Mouse (Mus musculus): ENCODE results near the gene Hmox2.
"Not testable (repeated sequence)": the region's sequence is repeated elsewhere in the genome, so short reads cannot be mapped to it uniquely, and the experiment has no call there.

The Hmox2 gene

DNA sequence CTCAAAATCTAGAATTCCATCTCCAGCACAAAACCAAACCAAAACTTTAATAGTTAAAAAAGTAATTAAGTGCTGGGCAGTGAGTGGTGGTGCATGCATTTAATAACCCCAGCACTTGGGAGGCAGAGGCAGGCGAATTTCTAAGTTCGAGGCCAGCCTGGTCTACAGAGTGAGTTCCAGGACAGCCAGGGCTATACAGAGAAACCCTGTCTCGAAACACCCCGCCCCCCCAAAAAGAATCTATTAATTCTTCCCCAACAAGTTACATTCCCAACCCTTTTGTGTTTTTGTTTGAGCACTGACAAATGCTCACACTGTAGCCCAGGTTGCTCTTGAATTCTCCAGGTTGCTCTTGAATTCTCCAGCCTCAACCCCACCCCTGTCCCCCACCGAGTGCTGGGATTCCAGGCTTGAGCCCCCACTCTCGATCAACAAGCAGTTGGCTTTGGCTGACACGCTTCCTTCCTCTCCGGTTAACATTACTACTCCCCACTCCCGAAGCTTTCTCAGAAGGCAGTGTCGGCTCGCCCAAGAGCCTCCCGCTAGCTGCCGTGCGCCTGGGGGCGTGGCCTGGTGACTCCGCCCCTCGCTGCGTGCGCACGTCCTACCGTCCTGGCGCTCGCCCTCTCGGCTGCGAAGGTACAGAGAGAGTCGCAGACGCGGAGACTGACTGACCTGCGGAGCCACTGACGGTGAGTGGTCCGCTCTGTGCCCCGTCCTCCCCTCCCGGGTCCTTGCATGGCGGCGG lies at the start of gene Hmox2:
Gene Hmox2, plus strand, starts transcription at position 582 of the 748 bp plus-strand sequence.
- peak; percentile 97 to 98 for DNase-seq

DNA sequence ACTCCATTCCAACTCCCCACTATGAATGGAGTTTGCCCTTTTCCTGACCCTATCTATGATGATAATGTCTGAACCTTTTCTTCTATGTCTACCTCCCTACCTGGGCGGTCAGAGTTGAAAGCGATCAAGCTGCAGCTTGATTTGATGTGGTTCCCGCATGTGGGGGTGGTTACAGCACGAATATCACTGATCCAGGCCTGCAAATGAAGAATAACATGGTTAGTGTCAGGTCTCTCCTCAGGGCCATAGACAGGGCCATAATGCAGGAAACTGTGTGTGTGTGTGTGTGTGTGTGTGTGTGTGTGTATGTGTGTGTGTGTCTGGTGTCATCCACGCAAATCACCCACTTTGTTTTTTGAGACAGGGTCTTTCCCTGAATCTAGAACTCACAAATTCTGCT lies 49.3 kb upstream of the Hmox2 start:
- DNase-seq: no peak

DNA sequence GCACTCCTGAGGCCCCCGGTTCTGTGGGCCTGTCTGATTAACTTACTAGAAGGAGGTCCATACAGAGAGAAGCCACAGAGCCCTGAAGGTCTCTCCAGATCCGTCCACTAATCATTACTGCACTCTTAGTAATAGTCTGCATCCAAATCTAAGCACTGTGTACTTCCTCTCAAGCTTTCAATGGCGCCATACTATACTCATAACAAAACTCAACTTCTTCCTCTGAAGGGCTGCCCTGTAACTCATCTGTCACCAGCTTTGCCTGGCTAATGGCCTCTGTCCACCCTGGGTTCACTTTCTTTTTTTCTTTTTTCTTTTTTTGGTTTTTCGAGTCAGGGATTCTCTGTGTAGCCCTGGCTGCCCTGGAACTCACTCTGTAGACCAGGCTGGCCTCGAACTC lies 48.1 kb upstream of the Hmox2 start:
- no peak for DNase-seq

DNA sequence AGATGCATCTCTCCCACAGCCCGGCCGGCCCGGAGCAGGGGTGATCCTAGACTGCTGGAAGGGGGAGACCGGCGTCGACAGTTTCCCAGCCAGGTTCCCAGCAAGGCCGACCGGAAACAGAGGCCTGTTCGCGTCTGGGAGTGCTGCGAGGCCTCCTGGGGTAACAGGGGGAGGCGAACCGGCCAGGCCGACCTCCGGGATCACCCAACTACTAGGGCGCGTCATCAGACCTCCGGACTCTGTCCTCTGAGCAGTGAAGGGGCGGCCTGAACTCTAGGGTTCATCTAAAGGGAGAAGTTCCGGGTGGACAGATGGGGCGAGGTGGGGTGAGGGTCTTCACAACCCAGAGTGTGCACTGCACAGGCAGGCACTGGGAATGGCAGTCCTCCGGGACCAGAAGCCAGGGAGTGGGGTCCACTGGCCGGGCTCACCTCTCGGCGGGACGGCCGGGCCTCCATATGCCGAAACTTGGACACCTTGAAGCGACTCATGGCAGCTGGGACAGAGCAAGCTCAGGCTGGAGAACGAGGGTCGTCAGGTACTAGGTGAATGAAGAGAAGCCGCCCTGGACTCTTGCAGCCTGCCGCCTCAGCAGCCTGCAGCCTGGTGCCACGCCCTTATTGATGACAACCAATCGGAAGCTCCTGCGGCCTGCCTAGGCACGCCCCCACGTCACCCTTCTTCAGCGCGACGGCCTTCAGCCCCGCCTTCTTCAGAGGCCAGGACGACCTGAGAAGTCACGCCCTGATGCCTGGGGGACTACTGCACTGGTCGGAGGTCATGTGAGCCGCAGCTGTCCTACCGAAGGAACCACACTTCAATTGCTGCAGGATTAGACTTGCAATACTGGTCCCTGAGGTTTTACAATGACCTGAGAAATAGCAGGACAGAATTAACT lies 46.8 kb upstream of the Hmox2 start, which contains the start of gene Coro7:
Gene Coro7, minus strand, starts transcription at position 657 of the 898 bp plus-strand sequence.
- DNase-seq: peak; percentile 92 to 95

DNA sequence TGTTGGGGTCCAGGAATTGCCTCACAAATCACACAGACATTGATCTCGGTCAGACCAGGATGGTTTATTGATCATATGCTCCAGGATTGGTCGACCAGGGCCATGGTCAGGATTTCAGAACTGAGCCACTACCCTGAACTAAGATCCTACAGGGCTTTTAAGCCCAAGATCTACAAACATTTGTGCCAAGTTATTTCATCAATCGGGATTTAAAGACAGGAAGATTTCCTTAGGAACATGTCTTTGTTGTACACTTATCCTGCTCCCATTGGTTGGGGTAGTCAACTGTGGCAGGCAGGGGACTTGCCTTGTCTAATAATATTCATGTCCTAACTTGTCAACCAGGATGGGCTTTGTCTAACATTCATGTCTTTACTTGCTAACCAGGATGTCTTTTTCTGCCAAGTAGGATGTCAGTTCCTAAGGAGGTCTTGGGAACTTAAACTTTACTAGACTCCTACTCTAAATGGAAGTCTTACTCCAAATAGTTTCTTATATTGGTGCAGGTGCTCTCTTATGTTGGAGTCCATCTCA lies 45.2 kb upstream of the Hmox2 start:
- not testable (repeated sequence) for DNase-seq

DNA sequence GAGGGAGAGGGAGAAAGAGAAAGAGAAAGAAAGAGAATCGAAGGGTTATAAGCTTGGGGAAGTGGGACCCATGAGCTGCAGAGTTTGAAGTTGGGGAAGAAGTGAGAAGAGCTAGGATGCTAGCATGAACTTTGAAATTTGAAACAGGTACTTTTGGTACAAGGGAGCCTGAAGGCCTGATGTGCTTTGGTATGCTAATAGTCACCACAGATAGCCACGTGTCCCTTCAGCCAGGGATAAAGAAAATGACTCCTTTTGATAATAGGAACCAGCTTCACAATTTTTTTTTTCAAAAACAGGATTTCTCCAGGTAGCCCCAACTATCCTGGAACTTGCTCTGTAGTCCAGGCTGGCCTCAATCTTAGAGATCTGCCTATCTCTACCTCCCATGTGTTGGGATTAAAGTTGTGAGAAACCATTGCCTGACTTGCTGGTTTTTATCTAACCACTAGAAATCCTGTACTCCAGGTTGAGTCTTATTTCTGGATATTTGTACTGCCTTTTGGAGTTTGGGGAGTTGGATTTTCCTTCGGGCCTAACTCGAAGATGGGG lies 43.5 kb upstream of the Hmox2 start:
- DNase-seq: no peak

DNA sequence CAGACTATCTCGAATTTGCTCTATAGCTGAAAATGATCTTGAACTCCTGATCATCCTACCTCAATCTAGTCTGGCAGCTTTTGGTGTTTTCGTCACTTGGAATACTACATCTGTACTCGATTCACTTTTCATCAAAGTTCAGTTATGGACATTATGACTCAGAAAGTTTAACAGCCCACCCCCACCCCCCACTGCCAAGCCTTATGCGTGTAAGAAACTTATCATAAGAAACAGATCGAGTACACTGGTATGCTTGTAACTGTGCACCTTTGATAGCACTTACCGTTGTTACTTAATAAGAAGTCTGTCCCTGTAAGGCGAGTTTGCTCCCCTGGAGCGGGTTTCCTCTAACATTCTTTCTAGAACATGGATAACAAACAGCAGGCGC lies 43.0 kb upstream of the Hmox2 start:
- no peak for DNase-seq

DNA sequence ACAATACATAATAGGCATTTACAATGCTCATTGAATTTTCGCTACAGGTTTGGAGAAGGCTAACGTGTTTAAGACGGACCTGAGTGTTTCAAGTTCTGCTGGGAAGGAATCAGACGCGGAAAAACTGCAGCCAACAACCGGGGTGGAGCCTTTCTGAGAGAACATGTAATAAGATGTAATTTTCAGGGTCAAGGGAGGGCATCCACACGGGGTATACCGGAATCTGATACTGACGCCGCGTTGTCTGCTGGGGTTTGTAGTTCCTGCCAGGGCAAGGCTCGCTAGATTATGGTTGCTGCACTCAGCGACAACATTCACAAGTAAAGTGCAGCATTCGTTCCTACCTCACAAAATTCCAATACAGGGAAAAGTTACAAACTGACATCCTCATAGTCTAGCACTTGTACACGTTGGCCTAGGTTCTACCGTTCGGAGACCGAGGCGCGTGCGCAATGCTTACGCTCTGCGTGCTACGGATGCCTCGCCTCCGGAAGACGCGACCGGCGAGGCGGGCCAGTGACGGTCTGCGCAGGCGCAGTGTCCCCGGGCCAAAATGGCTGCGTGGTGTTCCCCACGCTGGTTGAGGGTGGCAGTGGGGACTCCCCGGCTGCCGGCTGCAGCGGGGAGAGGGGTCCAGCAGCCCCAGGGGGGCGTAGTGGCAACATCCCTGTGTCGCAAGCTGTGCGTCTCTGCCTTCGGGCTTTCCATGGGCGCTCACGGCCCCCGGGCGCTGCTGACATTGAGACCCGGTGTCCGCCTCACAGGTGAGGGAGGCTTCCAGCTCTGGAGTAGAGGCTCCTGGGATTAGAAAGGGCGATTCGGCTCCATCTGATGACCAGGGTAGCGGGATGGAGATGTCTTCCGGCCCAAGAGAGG lies 42.3 kb upstream of the Hmox2 start:
- peak; percentile 99 for DNase-seq

DNA sequence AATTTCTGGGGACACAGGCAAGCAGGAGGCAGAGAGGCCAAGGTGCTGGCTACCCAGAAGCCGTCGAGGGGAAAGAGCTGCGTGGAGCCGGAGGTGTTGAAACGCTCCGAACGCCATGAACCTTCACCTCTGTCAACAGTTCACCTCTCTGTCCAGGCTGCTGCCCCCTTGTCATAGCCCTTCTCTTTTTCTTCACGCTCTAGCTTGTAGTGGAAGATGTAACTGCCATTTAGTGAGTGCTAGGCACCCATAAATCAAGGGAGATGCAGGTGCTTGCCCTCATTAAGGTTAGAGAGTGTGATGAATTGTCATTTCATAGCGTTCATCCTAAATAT lies 41.7 kb upstream of the Hmox2 start:
- no peak for DNase-seq

DNA sequence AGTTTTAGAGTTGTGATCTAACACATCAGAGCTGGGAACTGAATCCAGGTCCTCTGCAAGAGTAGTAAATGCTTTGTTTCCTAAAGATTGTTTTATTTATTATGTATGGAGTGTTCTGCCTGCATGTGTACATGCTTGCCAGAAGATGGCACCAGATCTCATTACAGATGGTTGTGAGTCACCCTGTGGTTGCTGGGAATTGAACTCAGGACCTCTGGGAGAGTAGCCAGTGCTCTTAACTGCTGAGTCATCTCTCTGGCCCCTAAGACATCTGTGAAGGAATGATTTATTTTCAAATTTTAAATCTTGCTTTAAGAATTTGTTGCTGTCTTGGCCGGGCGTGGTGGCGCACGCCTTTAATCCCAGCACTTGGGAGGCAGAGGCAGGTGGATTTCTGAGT lies 36.8 kb upstream of the Hmox2 start:
- DNase-seq: not testable (repeated sequence)

DNA sequence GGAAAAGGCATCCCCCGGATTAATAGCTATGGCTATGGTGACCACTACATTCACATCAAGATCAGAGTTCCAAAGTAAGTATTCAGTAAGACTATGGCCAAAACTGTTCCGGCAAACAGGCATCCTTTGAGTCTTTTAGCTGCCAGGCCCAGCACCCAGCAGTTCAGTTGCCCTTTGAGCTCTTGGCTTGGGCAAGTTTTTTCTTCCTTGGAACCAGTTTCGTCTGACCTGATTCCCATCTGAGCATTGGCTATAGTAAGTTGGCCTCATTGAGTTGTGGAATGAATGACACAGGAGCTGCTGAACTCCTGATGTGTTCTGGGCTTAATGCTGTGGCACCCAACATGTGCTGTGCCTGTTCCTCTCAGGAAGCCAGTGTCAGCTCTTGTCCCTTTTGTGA lies 24.9 kb upstream of the Hmox2 start:
- no peak for DNase-seq

DNA sequence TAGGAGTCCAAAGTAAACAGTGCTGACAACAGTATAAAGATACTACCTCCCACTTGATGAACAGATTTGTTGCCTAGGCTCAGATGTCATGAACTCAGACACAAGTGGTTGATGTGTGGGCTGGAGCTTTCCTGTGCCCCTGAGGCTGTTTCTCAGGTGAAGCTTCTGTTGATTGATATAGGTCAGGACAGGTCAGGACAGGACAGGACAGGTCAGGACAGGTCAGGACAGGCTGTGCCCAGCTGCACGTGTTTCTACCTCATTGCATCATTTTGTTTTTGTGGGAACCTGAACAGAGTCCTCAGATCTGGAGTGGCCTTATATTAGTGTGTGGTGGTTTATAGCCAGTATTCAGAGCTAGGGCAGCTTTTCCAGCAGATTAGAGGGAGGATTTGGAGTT lies 23.5 kb upstream of the Hmox2 start:
- DNase-seq: no peak

DNA sequence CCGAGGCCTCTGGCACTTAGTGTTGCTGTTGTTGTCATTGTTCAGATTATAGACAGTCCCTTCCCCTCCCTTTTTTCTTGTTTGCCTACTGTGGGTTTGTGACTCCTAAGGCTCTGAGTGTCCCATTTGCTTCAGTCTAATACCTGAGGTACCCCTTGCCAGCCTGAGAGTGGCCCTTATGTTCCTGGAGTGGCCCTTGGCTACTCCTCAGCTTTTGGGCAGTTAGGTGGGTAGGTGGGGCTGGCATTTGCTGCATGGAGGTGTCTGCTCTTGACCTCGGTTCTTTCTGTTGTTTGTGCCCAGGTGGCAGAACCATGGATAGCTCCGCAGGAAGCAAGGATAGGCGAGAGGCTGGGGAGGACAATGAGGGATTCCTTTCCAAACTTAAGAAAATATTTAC lies 20.6 kb upstream of the Hmox2 start:
- DNase-seq: no peak

DNA sequence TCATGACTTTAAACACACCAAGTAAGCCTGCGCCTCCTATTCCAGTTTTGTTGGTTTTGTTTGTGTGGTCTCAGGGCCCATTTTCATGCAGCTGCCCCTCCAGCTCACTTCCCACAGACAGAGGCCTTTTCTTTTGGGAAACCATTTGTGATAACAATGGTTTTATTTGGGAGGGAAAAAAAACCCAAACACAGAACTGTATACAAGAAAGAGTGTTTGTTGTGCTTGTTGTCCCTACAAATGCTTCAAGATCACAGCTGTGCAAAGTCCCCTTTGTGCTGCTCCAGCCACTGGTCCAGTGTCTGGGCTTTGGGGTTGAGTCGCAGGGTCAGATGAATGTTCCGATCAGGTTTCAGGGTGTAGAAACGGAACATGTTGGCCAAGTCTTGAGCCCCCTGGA lies 15.0 kb upstream of the Hmox2 start:
- DNase-seq: no peak

DNA sequence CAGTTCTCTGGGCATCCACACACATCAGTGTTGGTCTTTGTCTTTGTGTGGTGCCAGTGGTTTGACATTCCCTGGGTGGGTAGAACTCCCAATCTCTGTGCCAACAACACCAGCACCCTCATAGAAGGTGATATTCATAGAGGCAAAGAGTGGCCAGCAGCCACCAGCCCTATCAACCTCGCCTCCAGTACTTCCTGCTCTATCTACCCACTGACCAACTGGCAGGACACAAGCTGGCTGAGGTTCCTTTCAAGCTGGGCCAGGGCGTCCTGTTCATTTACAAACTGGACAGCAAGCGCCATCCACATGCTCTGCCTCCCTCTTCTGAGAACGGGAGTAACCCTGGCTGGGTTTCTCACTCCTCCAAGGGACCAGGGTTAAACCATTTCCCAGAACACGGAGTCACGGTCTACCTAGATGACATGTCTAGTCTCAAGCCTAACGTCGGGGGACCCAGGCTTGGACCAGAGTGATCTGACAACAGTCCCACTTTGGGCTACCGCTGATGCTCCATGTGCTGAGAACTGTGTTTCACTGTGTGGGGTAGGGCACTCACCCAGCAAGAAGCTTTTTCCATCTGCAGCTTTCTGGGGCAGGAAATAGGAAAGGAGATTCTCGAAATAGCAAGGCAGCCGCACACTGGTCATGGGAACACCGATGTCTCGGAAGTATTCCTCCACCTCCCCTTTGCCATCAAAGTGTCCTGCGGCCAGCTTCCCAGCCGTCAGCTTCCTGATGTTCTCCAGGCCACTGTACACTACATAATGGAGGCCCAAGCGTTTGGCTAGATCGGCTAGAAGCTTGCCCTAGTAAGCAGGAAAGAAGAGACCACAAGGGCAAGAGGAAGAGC lies 12.1 kb upstream of the Hmox2 start:
- peak; percentile 12 to 15 for DNase-seq

DNA sequence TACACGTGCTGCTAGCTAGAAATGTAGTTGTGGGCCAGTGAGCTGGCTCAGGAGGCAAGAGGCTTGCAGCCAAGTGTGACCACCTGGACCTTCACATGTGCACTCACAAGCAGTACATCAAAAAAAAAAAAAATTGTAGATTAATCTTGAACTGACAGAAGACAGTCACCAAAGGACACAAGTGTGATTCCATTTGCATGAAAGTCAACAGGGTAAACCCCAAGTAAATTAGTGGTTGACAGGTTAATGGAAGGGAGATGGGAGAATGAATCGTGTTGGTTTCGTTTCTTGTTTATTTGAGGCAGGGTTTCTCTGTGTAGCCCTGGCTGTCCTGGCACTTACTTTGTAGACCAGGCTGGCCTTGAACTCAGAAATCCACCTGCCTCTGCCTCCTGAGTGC lies 8.3 kb upstream of the Hmox2 start:
- DNase-seq: peak; percentile 17 to 31

DNA sequence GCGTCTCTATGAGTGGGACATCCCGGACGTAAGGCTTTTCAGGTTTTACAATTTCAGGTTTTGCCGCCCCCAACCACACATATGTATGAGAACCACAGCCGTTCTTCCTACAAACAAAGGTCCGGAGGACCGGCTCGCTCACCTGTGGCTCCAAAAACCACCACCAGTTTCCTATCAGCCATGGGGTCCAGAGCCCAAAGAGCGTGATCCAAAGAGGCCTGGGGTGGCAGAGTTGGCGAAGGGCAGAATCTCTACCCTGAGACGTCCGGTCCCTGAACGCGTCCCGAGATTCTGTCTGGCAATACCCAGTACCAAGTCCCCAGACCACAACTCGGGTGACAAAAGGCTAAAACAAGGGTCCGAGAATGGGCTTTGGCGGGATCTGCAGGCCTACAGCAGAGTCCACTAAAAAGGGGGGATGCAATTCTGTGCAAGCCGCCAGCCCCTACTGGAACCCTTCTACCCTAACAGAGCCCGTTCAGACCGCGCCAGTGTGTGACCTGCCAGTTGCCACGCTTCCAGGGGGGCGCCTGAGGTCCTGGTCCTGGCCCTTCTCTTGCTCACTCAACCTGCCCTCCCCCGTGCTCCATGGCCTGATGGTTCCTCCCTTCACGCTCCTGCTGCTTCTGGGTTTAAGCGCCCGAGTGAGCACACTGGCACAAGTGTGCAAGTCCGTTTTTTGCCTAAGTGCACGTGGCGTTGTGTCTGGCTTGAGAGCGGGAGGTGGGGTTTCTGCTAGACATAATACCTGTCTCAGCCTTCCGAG lies 7.2 kb upstream of the Hmox2 start, which contains the start of gene Nmral1:
Gene Nmral1, minus strand, starts transcription at position 604 of the 766 bp plus-strand sequence.
- peak; percentile 85 to 89 for DNase-seq

DNA sequence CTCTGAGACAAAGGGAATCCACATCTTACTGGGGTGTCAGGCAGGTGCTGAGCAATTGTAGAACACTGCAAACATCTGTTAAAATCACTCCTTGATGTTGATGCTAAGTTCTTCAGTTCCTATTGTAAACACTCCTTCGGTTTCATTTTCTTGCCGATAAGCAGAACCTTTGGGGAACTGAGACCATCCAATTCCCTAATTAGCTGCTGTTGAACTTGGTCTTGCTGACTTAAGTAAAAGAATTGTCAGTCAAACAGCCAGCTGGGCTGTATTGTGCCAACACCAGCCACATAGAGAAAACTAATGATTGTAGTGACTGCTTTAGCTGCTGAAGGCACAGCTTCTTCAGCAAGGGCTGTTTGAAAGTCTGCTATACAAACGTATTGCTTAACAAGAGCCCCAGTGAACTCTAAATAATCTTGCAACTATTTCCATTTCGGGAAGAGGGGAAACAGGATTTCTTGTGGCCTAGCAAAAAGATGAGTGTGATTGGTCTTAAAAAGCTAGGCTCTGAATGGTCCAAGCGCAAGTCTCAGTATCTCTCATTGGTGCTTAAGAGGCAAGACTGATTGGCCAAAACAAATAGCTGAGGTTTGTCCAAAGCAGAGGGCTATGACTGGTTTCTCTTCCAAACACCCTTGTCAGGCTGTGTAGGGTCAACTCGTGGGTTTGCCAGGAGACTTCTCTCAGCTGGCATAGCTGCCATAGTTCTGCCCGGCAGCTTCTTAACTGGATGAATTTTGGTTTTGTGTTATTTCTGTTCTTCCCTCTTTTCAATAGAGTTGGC lies 3.8 kb upstream of the Hmox2 start:
- DNase-seq: no peak

DNA sequence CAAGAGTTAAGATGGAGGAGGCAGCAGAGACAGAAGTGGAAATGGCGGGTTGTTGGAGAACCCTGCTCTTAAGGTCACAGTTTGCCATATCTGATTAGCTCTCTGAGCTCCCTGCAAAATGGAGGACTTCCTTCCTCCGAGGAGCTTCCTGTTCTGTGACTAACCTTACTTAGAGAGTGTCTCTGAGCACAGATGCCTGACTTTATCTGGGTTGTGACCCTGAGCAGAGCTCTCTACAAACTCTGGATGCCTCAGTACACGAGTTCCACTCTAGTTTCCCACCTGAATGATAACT lies 3.3 kb upstream of the Hmox2 start:
- DNase-seq: no peak

DNA sequence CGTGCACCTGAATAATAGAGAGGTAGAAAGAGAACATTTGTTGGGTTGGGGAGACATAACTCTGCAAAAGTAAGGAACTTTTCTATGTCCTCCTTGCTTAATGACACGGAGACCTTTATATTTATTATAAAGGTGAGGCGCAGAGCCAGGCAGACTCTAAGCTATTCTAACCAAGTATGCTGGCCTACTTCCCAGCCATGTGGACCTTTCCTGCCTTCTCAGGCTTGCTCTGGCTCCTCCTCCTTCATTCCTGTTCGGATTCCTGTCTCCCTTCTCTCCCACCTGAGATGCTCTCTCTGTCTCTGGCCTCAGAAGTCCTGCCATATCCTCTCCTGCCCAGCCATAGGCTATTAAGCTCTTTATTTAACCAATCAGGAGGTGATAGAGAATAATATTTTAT lies 895 bp upstream of the Hmox2 start:
- DNase-seq: no peak

All from cerebellum, postnatal 10 days (tissue).